Mouse (Mus musculus) lung, adult 2 months (tissue): ENCODE measurements around the gene Psmd9.

Source experiments
- CTCF ChIP-seq: fragments of 200-500 bp; IDR thresholded peaks from 2 replicates; pipeline ENCODE4 v1.5.1; 2011; ENCODE audit warnings: mild to moderate bottlenecking, low read length, control low read depth; ENCODE audit not compliant: insufficient read depth
- POLR2A ChIP-seq: fragments of 200-500 bp; IDR thresholded peaks from 2 replicates; pipeline ENCODE4 v1.6.1; 2011; ENCODE audit warnings: low read depth, mild to moderate bottlenecking, control low read depth, low read length, borderline replicate concordance; ENCODE audit errors: extremely low read depth

- no peak for TF ChIP-seq CTCF
- TF ChIP-seq POLR2A = peak; percentile 52
Observed at GRCm38 (mm10) chr5:123140694-123141554, 28.3 kb upstream of the Psmd9 start.
